Mouse (Mus musculus) cerebellum, adult 9-11 months (tissue): Measurements from ENCODE around the gene Msh5.
"Not testable (repeated sequence)": the region's sequence is repeated elsewhere in the genome, so short reads cannot be mapped to it uniquely, and the experiment has no call there.

Experiments
- DNase-seq: peaks from one replicate; pipeline ENCODE4 v3.0.0; 2022

Gene Msh5

DNA sequence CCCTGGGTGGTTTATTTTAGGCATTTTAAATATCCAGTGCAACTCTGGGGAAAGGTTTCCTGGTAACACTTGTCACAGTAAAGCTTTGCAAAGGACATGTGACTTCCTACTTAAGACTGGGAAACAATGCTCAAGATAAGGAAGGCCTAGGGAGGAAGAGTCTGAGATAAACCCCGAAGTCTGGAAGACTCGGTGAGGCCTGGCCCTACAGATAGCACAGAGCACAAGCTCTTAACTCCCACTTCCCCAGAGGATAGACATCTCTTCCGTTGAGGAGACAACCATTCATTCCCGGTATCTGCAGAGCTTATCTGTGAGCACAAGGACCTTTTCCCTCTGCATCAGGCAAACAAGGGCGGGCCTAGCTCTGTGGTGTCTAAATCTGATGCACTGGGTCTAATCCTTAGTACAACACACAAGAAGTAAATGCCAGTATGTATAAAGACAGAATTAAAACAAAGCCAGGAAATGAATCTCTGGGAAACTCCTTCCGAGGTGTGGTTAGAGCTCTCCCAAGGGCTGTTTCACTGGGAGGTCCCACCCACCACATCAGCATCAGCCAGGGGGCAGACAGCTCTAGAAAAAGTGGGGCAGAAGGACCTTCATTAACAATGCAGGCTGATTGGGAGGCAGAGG lies 24.6 kb downstream of the Msh5 start:
- peak; percentile 11 for DNase-seq

DNA sequence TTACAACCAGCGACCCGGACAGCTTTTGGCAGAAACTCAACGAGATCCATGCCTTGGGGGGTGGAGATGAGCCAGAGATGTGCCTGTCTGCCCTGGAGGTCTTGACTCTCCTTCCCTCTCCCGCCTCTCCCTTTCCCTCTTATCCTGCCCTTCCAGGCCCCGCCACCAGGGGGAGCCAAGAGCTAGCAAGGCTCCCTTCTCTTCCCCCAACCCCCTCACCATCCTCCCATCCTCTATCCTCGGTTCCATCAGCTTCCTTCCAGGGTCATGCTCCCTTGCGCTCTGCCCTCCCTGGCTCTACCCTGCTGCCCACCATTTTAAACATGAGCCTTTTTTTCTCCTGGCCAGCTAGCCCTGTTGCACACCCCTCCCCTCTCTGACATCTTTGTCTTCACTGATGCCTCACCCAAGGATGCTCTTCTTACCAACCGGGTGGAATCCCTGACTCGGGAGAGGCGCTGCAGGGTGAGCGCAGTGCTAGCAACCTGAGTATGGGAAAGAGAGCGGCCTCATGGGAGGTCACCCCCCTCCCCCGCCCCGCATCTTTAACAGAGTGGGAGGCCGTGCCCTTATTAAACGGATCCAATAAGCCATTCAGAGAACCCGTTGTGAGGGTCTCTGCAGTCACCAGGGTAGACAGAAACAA lies 25.3 kb downstream of the Msh5 start:
- DNase-seq: peak; percentile 88

- DNase-seq: peak; percentile 34
Measured at GRCm38 (mm10) chr17:35020551-35020950, 26.0 kb downstream of the Msh5 start.

DNA sequence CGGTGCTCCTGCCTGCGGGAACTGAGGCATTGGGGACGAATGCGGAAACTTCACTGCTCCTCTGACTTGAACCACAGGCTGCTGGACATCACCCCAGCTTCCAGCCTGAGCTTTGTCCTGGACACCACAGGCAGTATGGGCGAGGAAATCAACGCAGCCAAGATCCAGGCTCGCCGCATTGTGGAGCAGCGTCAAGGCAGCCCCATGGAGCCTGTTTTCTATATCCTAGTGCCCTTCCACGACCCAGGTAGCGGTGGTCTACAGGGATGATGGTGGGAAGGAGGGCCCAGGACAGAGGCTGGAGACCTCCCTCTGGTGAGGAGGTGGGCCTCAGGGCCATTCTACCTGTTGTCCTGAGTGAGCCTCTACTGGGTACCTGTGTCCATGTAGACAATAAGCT lies 26.7 kb downstream of the Msh5 start:
- no peak for DNase-seq

- DNase-seq: peak; percentile 44
Measured at GRCm38 (mm10) chr17:35018171-35018570, 28.4 kb downstream of the Msh5 start.

- DNase-seq: peak; percentile 54
Measured at GRCm38 (mm10) chr17:35017706-35018030, 28.9 kb downstream of the Msh5 start.

DNA sequence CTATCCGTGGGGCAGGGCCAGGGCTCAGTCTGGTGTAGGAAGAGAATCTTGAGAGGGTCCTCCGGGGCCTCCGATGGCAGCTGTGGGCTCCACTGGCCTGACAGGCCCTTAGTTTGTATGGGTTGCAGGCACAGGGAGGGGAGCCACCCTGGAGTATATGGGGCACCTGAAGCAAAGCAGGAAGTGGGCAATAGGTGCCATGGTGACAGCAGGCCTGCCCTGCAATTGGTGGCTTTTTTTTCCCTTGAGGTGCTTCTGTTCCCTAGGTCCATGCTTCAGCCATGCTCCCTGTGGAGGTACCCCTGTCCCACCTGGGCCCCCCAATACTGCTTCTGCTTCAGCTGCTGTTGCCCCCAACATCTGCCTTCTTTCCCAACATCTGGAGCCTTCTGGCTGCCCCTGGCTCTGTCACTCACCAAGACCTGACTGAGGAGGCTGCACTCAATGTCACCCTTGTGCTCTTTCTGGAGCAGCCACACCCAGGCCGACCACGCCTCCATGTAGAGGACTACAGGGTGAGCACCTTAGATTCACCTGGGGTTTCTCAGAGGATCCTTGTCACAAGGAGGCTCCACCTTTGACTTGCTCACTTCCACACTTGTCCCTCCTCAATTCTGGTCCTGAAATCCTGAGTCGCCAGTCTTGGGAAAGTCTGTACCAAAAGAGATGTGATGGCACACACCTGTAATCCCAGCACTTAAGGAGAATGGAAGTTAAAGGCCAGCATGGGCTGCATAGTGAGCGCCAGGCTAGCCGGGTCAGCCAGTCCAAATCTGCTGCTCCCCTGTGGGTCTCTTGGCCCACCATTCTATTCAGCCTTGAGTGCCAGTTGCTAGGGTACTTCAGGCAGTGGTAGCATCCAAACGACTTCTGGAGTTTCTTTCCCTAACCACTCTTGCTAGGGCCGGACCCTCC lies 29.5 kb downstream of the Msh5 start:
- peak; percentile 65 for DNase-seq

DNA sequence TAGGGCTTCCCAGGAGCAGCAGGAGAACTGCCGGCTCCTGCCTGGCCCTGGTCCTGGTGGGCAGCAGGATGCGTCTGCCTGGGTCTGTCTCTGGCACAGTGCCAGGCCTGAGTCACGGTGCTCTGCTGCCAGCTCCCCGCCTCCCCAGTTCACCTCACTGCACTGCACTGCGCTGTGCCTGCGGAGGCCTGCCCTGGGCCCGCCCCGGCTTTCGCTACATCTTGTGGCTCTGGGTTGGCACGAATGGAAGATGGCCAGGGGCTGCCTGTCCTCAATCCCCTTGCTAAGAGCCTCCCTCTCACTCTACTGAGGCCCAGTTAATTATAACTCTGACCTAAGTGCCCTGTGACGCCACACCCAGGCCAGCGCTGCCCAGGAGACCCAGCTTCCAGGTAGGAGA lies 30.2 kb downstream of the Msh5 start, which contains the start of gene Vwa7:
TSS of gene Vwa7 (plus strand) at position 204 of the 400 bp plus-strand sequence.
- DNase-seq: peak; percentile 87

GRCm38 (mm10) chr17:35015296-35015695 lies 31.2 kb downstream of the Msh5 start:
- peak; percentile 50 for DNase-seq

- DNase-seq: no peak
Measured at GRCm38 (mm10) chr17:35013221-35013620, 33.3 kb downstream of the Msh5 start.

GRCm38 (mm10) chr17:35012430-35012829 lies 34.1 kb downstream of the Msh5 start:
- no peak for DNase-seq

DNA sequence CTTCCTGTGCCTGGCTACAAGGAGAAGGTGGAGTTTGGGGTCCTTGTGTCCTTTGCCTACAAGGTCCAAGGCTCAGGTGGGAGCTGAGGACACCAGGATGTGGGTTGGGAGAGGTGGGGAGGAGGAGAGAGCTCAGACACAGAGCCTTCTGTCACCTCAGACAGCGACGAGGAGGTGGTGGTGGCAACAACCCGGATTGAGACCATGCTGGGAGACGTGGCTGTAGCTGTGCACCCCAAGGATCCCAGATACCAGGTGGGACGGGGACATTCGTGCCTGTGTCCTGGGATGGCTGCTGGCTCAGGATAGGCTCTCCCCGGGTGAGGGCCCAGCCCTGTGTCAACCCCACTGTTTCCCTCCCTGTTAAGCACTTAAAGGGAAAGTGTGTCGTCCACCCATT lies 35.1 kb downstream of the Msh5 start:
- peak; percentile 45 for DNase-seq

DNA sequence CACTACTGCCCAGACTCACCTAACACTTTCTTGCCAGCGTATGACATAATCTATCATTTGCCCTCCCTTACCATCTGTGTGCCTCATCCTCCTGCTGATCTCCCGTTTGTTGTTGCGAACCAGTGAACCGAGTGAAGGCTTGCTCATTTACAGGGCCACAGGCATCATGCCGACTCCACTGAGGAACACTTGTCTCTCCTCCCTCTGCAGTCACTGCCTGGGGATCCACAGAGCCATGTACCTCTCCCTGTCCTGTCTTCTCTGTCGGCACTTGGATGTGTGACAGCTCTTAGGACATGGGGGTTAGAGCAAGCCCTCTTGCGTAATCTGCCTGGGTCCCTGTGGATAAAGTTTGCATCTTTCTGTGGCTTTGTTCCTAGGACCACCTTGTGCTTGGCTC lies 37.0 kb downstream of the Msh5 start:
- peak; percentile 92 for DNase-seq

DNA sequence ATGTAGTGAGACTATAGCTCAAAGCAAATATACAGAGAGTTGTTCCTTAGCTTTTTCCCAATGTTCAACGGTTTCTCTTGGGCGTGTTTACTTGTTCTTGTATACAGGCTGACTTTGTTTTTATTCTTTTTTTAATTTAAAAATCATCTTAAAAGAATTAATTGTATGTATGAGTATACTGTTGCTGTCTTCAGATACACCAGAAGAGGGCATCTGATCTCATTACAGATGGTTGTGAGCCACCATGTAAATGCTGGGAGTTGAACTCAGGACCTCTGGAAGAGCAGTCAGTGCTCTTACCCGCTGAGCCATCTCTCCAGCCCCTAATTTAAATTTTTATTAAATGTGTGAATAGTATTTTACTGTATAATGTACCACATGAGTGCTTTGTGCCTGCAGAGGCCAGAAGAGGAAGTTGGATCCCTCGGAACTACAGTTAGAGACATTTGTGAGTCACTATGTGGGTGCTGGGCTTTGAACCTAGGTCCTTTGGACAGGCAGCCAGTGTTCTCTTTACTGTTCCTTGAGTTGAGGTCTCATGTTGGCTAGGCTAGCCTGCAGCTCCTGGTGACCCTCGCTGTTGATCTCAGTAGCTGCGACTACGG lies 39.1 kb downstream of the Msh5 start:
- peak; percentile 18 for DNase-seq

- DNase-seq: not testable (repeated sequence)
Measured at GRCm38 (mm10) chr17:35005902-35006301, 40.6 kb downstream of the Msh5 start.

- peak; percentile 44 for DNase-seq
Measured at GRCm38 (mm10) chr17:35005158-35005557, 41.4 kb downstream of the Msh5 start.

GRCm38 (mm10) chr17:35004075-35004717 lies 42.3 kb downstream of the Msh5 start:
- DNase-seq: peak; percentile 37

GRCm38 (mm10) chr17:35003022-35003838 lies 43.3 kb downstream of the Msh5 start:
- peak; percentile 20 for DNase-seq

GRCm38 (mm10) chr17:35002153-35002865 lies 44.2 kb downstream of the Msh5 start:
- DNase-seq: peak; percentile 40

- peak; percentile 30 for DNase-seq
Measured at GRCm38 (mm10) chr17:35001452-35002152, 44.9 kb downstream of the Msh5 start.
